Mouse (Mus musculus) cerebellum, adult 8-10 months (tissue): Measurements from ENCODE around the gene Umod.

Experiments
- DNase-seq: peaks from one replicate; pipeline ENCODE4 v3.0.0; 2022

Gene Umod

GRCm38 (mm10) chr7:119420730-119421129, 58.4 kb downstream of the Umod start:
- no peak for DNase-seq

DNA sequence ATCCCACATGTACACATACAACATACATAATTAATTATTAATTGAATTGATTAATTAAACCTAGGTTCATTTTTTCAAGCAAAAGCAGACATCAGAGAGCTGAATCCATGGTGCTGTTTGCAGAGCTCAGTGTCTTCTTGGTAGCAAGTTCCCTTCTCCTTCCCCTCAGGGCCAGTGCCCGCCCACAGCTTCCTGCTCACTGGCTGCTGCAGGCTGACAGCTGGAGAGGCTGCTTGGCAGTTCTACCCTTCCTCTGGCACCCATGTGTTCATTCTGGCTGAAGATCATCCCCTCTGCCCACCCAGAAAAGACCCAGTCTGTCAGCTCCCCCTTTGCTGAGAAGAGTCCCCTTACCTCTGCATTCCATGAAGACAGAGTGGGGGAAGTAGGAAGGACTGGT, 60.6 kb downstream of the Umod start:
- no peak for DNase-seq
